In the genomic region with DNA sequence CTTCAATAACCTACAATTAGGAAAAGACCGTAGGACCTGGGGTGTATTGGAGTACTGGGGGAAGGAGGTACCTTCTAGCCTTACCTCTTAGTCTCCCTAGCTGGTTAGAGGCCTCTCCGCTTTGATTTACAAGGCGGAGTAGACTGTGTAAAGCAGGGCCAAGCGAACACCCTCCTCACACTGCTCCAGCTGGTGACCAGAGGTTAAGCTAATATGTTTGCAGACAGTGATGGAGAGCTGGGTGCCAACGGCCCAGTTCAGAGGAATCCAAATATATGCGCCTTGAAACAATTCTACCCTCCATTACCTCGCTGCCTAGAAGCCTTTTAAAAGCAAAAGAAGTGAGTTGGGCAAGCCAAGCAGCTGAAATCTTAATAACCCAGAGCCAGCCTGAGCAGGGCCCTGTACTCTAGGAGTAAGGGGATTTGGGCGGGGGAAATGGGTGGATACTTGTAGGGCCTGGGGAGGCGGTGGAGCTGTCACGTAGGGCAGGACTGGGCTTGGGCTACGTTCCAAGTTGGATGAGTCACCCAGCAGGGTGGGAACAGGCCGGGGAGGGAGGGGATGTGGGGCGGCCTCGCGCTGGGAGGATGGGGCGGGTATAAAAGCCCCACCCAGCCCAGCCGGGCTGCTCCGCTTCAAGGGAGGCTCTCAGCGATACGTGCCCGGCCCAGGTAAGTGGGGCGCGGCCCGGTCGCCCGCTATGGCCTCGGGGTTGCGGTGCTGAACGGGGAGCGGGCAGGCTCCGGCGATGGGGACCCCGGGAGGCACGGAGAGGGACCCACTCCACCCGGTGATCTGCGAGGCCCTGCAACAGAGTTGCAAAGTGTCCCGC, we compare ENCODE assay signal across 8 mouse cellular contexts. TPM values are rescaled to one million over a fixed set of nuclear protein-coding genes. Genes with fewer than 3 reads are reported as not detected.
A peak's percentile ranks its signal among the peaks of the same experiment; 100 is the strongest.
DNase-seq lines count a peak whose midpoint lies in the region; ATAC-seq and TF ChIP-seq lines count a peak whose summit lies in the region.

A gene (plus strand): TSS at position 555 of the 835 bp plus-strand sequence.

- H3K4me3 ChIP-seq in E14TG2a.4 (replicated peaks; ENCODE audit: low read length): peak within 1 kb of the TSS; percentile 81
- peak within 1 kb of the TSS; percentile 37 for H3K4me3 ChIP-seq in forebrain, embryonic 14.5 days (ENCODE audit: low read depth, low read length)

- H3K9me3 ChIP-seq in E14TG2a.4 (ENCODE audit: low read length): no peaks in the 10 kb centered on the region
- H3K9me3 ChIP-seq in forebrain, embryonic 14.5 days (replicated peaks; ENCODE audit: control insufficient read depth, low read length): no peaks in the 10 kb centered on the region

- ATAC-seq in forebrain, embryonic 14.5 days: peak; percentile 89

- H3K4me2 ChIP-seq in forebrain, embryonic 14.5 days (ENCODE audit: low read length): peak within 1 kb of the TSS; percentile 78

- H3K27ac ChIP-seq in forebrain, embryonic 14.5 days (ENCODE audit: low read depth, low read length): peak within 1 kb of the TSS; percentile 52; the same call in 1 of the 2 replicates

- WGBS in forebrain, embryonic 14.5 days: 10% methylated on average over 32 of the region's 37 CpGs

- no peaks in the 10 kb centered on the region for H3K36me3 ChIP-seq in E14TG2a.4 (ENCODE audit: insufficient read depth, low read length)
- no peaks in the 10 kb centered on the region for H3K36me3 ChIP-seq in forebrain, embryonic 14.5 days (ENCODE audit: control insufficient read depth, insufficient read depth, low read length)

- intact Hi-C loops in heart, postnatal 36 days (cut with DNase I): no loop called here

- H3K9ac ChIP-seq in forebrain, embryonic 14.5 days (ENCODE audit: low read length): peak within 1 kb of the TSS; percentile 62

- peaks cover 72% of the 10 kb centered on the region for H3K4me1 ChIP-seq in E14TG2a.4 (replicated peaks; ENCODE audit: low read depth, low read length)
- peaks cover 3% of the 10 kb centered on the region; the same call in 1 of the 2 replicates for H3K4me1 ChIP-seq in forebrain, embryonic 14.5 days (ENCODE audit: control insufficient read depth, insufficient read depth, low read length)

- no peak for TF ChIP-seq CTCF in E14TG2a.4 (conservative IDR thresholded peaks at IDR 0.05; ENCODE audit: low read length)

- H3K27me3 ChIP-seq in E14TG2a.4 (ENCODE audit: insufficient read depth, low read length): peaks cover 32% of the 10 kb centered on the region
- H3K27me3 ChIP-seq in forebrain, embryonic 14.5 days (replicated peaks; ENCODE audit: control insufficient read depth, insufficient read depth, low read length): 0 out of 2 replicates have a peak, but pooled peaks cover 10% of the 10 kb centered on the region

- DNase-seq in adrenal gland, postnatal 36 days: peak; percentile 98 to 99
- DNase-seq in forebrain, embryonic 14.5 days (ENCODE audit: low spot score): peak; percentile 89
- DNase-seq in heart, postnatal 36 days: peak; percentile 91 to 92
- DNase-seq in layer of hippocampus, adult 8-10 months (ENCODE audit: low spot score in 2 of 2): no peak
- DNase-seq in lung, postnatal 14 days: peak; percentile 98
- peak; percentile 88 for DNase-seq in ovary, postnatal 14 days (ENCODE audit: low spot score)
- peak; percentile 72 for DNase-seq in thymus, postnatal 4 days

RNA-seq across cellular contexts. Expression of the gene that starts here (rescaled TPM):
- 100 to 1,000 TPM; 396 to 515 TPM for total RNA-seq in adrenal gland, postnatal 36 days (2021)
- polyA plus RNA-seq in forebrain, embryonic 14.5 days (2014; fragmentation: Nextera tagmentation; extraction: Ambion mirVana): 109 and 118 TPM in 2 replicates
- 10 to 100 TPM; 74.2 to 98.2 TPM for total RNA-seq in heart, postnatal 36 days (2021)
- 10 to 100 TPM; 12.0 to 19.0 (median 15.6) TPM for total RNA-seq in layer of hippocampus, adult 8-10 months (2022)

Comparison
In these comparisons a context has a peak if more than half of its experiments do, and no peak if none do; other contexts are left out.
1. RNA of the gene that starts here (total RNA-seq): 396 to 515 TPM in adrenal gland, postnatal 36 days; 74.2 to 98.2 TPM in heart, postnatal 36 days and 12.0 to 19.0 TPM in layer of hippocampus, adult 8-10 months; every median in the first group is over 4 times any median in the second.
2. DNase-seq: peak in adrenal gland, postnatal 36 days (2 of 2), forebrain, embryonic 14.5 days (single experiment), heart, postnatal 36 days (2 of 2), lung, postnatal 14 days (single experiment), ovary, postnatal 14 days (single experiment) and thymus, postnatal 4 days (single experiment); none in layer of hippocampus, adult 8-10 months (0 of 2).